Mouse (Mus musculus) kidney, embryonic 16.5 days (tissue): ENCODE data around the gene Hoxa7. TPM values are rescaled to one million over a fixed set of nuclear protein-coding genes. Genes with fewer than 3 reads are reported as not detected.

ENCODE experiments used
- ATAC-seq: fragments of 200-750 bp; cut with Nextera tagmentation; 2 replicates; pipeline ENCODE4 v1.8.0; 2017; ENCODE audit warnings: moderate TSS enrichment; ENCODE audit not compliant: low FRiP score, low TSS enrichment
- H3K27ac ChIP-seq: fragments of 300-500 bp; sonication (generic); 2 replicates; pipeline ENCODE4 v1.5.1; 2014; ENCODE audit warnings: low read length
- H3K27me3 ChIP-seq: fragments of 300-500 bp; sonication (generic); 2 replicates; pipeline ENCODE4 v1.6.1; 2014; ENCODE audit warnings: low read length, control low read depth, mixed read lengths; ENCODE audit not compliant: insufficient read depth
- H3K36me3 ChIP-seq: fragments of 300-500 bp; sonication (generic); 2 replicates; pipeline ENCODE4 v1.6.1; 2014; ENCODE audit warnings: low read length, control low read depth, mixed read lengths; ENCODE audit not compliant: insufficient read depth
- H3K4me1 ChIP-seq: fragments of 300-500 bp; sonication (generic); 2 replicates; pipeline ENCODE4 v1.6.1; 2014; ENCODE audit warnings: low read length, control low read depth, mixed read lengths; ENCODE audit not compliant: insufficient read depth
- H3K4me2 ChIP-seq: fragments of 300-500 bp; sonication (generic); replicated peaks from 2 replicates; pipeline ENCODE4 v1.6.1; 2014; ENCODE audit warnings: low read depth, low read length
- H3K4me3 ChIP-seq: fragments of 300-500 bp; sonication (generic); 2 replicates; pipeline ENCODE4 v1.5.1; 2014; ENCODE audit warnings: mild to moderate bottlenecking, low read length
- H3K9ac ChIP-seq: fragments of 300-500 bp; sonication (generic); replicated peaks from 2 replicates; pipeline ENCODE4 v1.6.1; 2014; ENCODE audit warnings: low read length
- H3K9me3 ChIP-seq: fragments of 300-500 bp; sonication (generic); 2 replicates; pipeline ENCODE4 v1.6.1; 2016; ENCODE audit warnings: low read length, control low read depth
- WGBS: fragments of 180-500 bp; shearing (Covaris S2); extraction: QIAGEN DNeasy Blood & Tissue Kit; methylation state at CpG from one replicate; pipeline ENCODE4 v1.1.7; 2014; 5-methylcytosine and 5-hydroxymethylcytosine counted together
- polyA plus RNA-seq: library from polyadenylated mRNA; unstranded; fragments of >200 nt; fragmentation: Nextera tagmentation; extraction: Ambion mirVana; gene quantifications from 2 replicates; pipeline ENCODE4 v1.2.1, GENCODE M21; 2015

Hoxa7 gene
- polyA plus RNA-seq, 1 experiment from 2014 or later: 25.7 TPM

- Histone ChIP-seq H3K9me3 (no peaks in the 10 kb centered on the region), H3K4me3 (peak overlapping the region; percentile 63), H3K36me3 (0 out of 2 replicates have a peak, but pooled peaks cover 7% of the 10 kb centered on the region), H3K4me1 (peaks cover 43% of the 10 kb centered on the region), H3K27ac (peak overlapping the region; percentile 97), H3K9ac (peak overlapping the region; percentile 95), H3K4me2 (peak overlapping the region; percentile 81), H3K27me3 (no peaks in the 10 kb centered on the region)
- ATAC-seq: no peak
- WGBS: 14% methylated on average over 32 of the region's 32 CpGs
Measured at GRCm38 (mm10) chr6:52220003-52220864, 1.4 kb downstream of the Hoxa7 start.

GRCm38 (mm10) chr6:52219234-52219942, 2.3 kb downstream of the Hoxa7 start:
- 28% methylated on average over 9 of the region's 9 CpGs for WGBS

GRCm38 (mm10) chr6:52218643-52219215, 2.9 kb downstream of the Hoxa7 start:
- H3K4me3 ChIP-seq: peak overlapping the region; percentile 71
- H3K9ac ChIP-seq: peak overlapping the region; percentile 95
- ATAC-seq: no peak
- H3K27me3 ChIP-seq: no peaks in the 10 kb centered on the region
- H3K4me2 ChIP-seq: peak overlapping the region; percentile 81
- H3K4me1 ChIP-seq: peaks cover 55% of the 10 kb centered on the region
- WGBS: 14% methylated on average over 14 of the region's 14 CpGs
- no peaks in the 10 kb centered on the region for H3K9me3 ChIP-seq
- H3K27ac ChIP-seq: peak overlapping the region; percentile 97
- H3K36me3 ChIP-seq: 0 out of 2 replicates have a peak, but pooled peaks cover 2% of the 10 kb centered on the region

More at GRCm38 (mm10) chr6:52219234-52219942, 2.3 kb downstream of the Hoxa7 start:
- no peaks in the 10 kb centered on the region for H3K27me3 ChIP-seq
- peak overlapping the region; percentile 63 for H3K4me3 ChIP-seq
- H3K9ac ChIP-seq: peak overlapping the region; percentile 95
- no peak for ATAC-seq
- H3K9me3 ChIP-seq: no peaks in the 10 kb centered on the region
- H3K4me1 ChIP-seq: peaks cover 50% of the 10 kb centered on the region
- 0 out of 2 replicates have a peak, but pooled peaks cover 7% of the 10 kb centered on the region for H3K36me3 ChIP-seq
- H3K27ac ChIP-seq: peak overlapping the region; percentile 97
- H3K4me2 ChIP-seq: peak overlapping the region; percentile 81

DNA sequence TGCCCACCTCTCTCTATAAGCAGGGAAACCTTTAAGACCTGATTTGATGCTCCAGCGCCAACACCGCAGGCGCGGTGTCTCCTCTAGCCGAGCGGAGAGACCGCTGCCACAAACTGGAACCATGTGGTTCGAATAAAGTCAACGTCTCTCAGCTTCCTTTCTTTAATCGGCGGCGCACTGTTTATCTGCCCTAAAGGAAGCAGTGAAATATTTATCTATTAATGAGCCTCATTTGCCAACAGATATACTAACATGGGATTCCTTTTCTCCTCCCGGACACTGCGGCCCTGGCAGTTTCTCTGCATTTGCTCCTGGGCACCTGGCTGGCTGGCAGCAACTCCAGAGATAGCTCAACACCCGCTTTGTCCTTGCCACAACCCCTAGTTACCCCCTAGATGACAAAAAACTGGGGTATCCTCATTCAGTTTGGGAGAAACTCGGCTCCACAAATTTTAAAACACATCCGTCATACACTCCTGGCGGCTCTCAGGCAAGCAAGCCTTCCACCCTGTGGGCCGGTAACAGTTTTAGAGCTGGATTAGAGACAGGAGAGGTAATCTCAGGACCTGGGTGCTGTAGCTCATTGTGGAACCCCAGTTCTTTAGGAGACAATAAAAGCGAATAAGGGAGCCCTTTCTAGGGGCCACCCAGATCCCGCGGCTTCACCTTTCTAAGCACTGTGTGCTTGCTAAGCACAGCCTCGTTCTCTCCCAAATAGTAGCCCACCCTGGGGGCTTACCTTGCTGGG, 3.6 kb downstream of the Hoxa7 start:
- Histone ChIP-seq H3K9ac (peak overlapping the region; percentile 95), H3K4me2 (peak overlapping the region; percentile 81), H3K4me3 (peak overlapping the region; percentile 71), H3K27me3 (no peaks in the 10 kb centered on the region), H3K9me3 (no peaks in the 10 kb centered on the region), H3K4me1 (peaks cover 57% of the 10 kb centered on the region), H3K27ac (peak overlapping the region; percentile 97), H3K36me3 (no peaks in the 10 kb centered on the region)
- 10% methylated on average over 23 of the region's 23 CpGs for WGBS
- ATAC-seq: no peak

- 0% methylated on average over 25 of the region's 25 CpGs for WGBS
- H3K9me3 ChIP-seq: no peaks in the 10 kb centered on the region
- H3K4me2 ChIP-seq: peak overlapping the region; percentile 81
- H3K27me3 ChIP-seq: no peaks in the 10 kb centered on the region
- peak overlapping the region; percentile 97 for H3K27ac ChIP-seq
- peaks cover 57% of the 10 kb centered on the region for H3K4me1 ChIP-seq
- H3K9ac ChIP-seq: peak overlapping the region; percentile 95
- H3K36me3 ChIP-seq: no peaks in the 10 kb centered on the region
- H3K4me3 ChIP-seq: peak overlapping the region; percentile 71
- peak; percentile 83 for ATAC-seq
Measured at GRCm38 (mm10) chr6:52217459-52217768, 4.2 kb downstream of the Hoxa7 start.

DNA sequence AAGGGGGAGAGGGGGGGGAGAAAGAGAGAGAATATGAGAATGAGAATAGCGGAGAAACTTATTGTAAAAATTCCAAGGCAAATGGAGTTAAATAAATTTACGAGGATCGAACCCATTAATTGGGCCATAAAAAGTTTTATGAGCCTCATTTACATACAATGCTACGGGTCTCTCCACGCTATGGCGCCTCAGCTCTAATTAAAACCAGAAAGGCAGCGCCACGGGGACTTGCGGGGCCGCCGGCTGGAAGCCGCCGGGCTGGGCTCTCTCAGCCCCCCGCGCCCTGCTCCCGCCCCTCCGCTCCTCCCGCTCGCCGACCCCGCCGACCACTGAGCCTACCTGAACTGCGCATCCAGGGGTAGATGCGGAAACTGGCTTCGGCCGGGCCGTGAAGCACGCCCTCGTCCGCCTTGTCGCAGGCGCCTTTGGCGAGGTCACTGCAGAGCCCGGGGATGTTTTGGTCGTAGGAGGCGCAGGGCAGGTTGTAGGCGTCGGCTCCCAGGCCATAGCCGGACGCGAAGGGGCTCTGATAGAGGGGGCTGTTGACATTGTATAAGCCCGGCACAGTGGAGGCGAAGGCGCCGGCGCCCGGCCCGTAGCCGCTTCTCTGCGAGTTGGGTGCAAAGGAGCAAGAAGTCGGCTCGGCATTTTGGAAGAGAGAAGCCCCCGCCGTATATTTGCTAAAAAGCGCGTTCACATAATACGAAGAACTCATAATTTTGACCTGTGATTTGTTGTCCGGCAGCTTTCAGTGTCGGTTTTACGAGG, 4.8 kb downstream of the Hoxa7 start:
- no peaks in the 10 kb centered on the region for H3K9me3 ChIP-seq
- peak overlapping the region; percentile 95 for H3K9ac ChIP-seq
- WGBS: under 1% methylated on average over 59 of the region's 60 CpGs
- H3K4me3 ChIP-seq: peak overlapping the region; percentile 71
- peak overlapping the region; percentile 97 for H3K27ac ChIP-seq
- H3K36me3 ChIP-seq: no peaks in the 10 kb centered on the region
- peaks cover 52% of the 10 kb centered on the region for H3K4me1 ChIP-seq
- peak overlapping the region; percentile 81 for H3K4me2 ChIP-seq
- 0 out of 2 replicates have a peak, but pooled peaks have one; percentile 26 for ATAC-seq
- no peaks in the 10 kb centered on the region for H3K27me3 ChIP-seq

DNA sequence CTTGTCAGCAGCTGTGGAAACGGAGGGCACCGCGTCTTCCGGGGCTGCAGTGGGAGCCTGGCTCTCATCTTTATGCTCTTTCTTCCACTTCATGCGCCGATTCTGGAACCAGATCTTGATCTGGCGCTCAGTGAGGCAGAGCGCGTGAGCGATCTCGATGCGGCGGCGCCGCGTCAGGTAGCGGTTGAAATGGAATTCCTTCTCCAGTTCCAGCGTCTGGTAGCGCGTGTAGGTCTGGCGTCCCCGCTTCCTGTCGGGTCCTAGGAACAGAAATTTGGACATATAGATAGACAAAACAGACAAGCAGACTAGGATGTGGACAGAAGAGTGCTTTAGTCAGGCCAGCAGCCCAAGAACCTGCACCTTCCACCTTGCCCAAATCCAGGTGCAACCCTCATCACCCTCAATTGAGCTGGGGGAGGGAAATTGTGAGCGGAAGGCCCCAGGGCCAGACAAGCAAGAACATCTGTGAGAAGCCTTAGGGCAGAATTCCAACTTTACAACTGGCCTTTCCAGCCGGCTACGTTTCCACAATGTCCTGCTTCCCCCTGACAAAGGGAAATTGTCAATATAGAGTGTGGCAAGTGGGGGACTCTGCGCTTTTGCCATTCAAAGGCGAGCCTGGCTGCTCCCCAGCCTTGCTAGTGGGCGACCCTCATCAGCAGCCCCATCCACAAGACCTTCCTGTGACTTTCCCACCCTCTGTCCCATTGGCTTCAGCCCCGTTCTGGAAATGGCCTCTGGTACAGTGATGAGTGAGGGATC, 5.7 kb downstream of the Hoxa7 start:
- WGBS: under 1% methylated on average over 30 of the region's 30 CpGs

GRCm38 (mm10) chr6:52215070-52215469, 6.6 kb downstream of the Hoxa7 start:
- peak overlapping the region; percentile 81 for H3K4me2 ChIP-seq
- no peaks in the 10 kb centered on the region for H3K9me3 ChIP-seq
- 0 out of 2 replicates have a peak overlapping the region, but pooled peaks have one; percentile 0 for H3K27ac ChIP-seq
- 0 out of 2 replicates have a peak, but pooled peaks cover 4% of the 10 kb centered on the region for H3K27me3 ChIP-seq
- ATAC-seq: no peak
- 32% methylated on average over 3 of the region's 3 CpGs for WGBS
- H3K9ac ChIP-seq: 0 out of 2 replicates have a peak overlapping the region, but pooled peaks have one; percentile 20
- peak overlapping the region; percentile 71; the same call in 1 of the 2 replicates for H3K4me3 ChIP-seq
- H3K4me1 ChIP-seq: peaks cover 55% of the 10 kb centered on the region
- H3K36me3 ChIP-seq: no peaks in the 10 kb centered on the region

More for the DNA sequence above, 5.7 kb downstream of the Hoxa7 start:
- ATAC-seq: no peak
- peak overlapping the region; percentile 71 for H3K4me3 ChIP-seq
- 0 out of 2 replicates have a peak, but pooled peaks cover 2% of the 10 kb centered on the region for H3K27me3 ChIP-seq
- peak overlapping the region; percentile 81 for H3K4me2 ChIP-seq
- H3K9me3 ChIP-seq: no peaks in the 10 kb centered on the region
- peaks cover 53% of the 10 kb centered on the region for H3K4me1 ChIP-seq
- no peaks in the 10 kb centered on the region for H3K36me3 ChIP-seq
- H3K9ac ChIP-seq: peak overlapping the region; percentile 95
- peak overlapping the region; percentile 97 for H3K27ac ChIP-seq
